Mouse (Mus musculus): ENCODE data around the gene Atp5h.

DNA sequence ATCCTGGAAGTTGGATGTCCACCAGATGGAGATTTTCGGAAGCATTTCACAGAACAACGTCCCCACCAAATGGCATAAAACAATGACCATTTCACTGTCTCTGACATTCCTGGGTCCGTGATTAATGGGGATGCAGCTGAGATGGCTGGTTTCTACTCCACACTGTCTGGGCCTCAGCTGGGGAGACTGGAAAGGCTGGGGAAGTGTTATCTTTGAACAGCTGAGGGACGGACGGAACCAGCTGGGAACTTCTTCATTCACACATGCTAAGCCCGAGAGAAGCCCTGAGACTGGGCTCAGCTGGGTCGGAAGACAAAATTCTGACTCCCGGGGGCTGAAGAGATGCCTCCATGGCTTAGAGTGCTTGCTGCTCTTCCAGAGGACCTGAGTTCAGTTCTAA, 48.4 kb downstream of the Atp5h start:
- TF ChIP-seq CTCF (IDR thresholded peaks at IDR 0.05; ENCODE audit: control insufficient read depth, insufficient read depth, low read length) (no peak), POLR2A (IDR thresholded peaks at IDR 0.05; ENCODE audit: borderline replicate concordance, control insufficient read depth, low read depth, low read length) (no peak)

Data from bone marrow, adult 2 months (tissue).